8 mouse cellular contexts compared by ENCODE assay signal in the genomic region with DNA sequence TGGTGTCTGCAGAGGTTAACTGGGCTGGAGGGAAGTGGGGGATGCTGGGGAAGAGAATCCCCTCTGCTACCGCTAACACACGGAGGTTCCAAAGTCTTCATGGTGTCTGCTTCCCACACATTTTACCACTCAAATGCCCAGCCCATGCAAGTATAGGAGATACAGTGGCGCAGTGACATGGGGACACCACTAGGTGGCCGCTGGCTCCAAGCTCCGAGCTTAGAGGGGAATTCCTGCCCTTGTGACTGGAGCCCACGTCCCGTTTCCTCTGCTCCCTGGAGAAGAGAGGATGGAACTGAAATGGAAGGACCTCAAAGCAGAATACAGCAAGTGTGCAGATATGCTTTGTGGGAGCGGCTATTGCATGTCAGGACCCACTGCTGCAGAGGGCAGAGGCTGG.
DNase-seq lines count a peak whose midpoint lies in the region; ATAC-seq and TF ChIP-seq lines count a peak whose summit lies in the region.

No protein-coding gene starts in this region.

- TF ChIP-seq POLR2A in cortical plate, adult 2 months (IDR thresholded peaks at IDR 0.05; ENCODE audit: extremely low read depth, insufficient read depth, low read length): no peak
- TF ChIP-seq POLR2A in lung, adult 2 months (IDR thresholded peaks at IDR 0.05; ENCODE audit: borderline replicate concordance, extremely low read depth, low read depth, low read length): no peak

- no peak overlapping the region for H3K27ac ChIP-seq in neural tube, embryonic 15.5 days (replicated peaks)
- no peak overlapping the region for H3K27ac ChIP-seq in cortical plate, adult 2 months (ENCODE audit: insufficient read depth, low read length)
- H3K27ac ChIP-seq in stomach, postnatal 0 days (replicated peaks): no peak overlapping the region

- H3K4me2 ChIP-seq in neural tube, embryonic 15.5 days: no peak overlapping the region
- no peak overlapping the region for H3K4me2 ChIP-seq in stomach, postnatal 0 days (replicated peaks; ENCODE audit: low read depth)

- DNase-seq in cerebellum, adult 9-11 months: no peak
- DNase-seq in neural tube, embryonic 10.5 days (ENCODE audit: extremely low spot score, low spot score): peak; percentile 54
- DNase-seq in induced T-regulatory cell, adult 2 months (ENCODE audit: low read depth): peak; percentile 10
- peak; percentile 29 for DNase-seq in lung, adult 2 months
- DNase-seq in stomach, postnatal 0 days (ENCODE audit: low spot score): peak; percentile 30

- TF ChIP-seq EP300 in stomach, postnatal 0 days (optimal IDR thresholded peaks at IDR 0.05): no peak

- no peak overlapping the region for H3K9ac ChIP-seq in neural tube, embryonic 15.5 days (replicated peaks)
- no peak overlapping the region for H3K9ac ChIP-seq in stomach, postnatal 0 days (ENCODE audit: low read length)

- TF ChIP-seq CTCF in cortical plate, adult 2 months (IDR thresholded peaks at IDR 0.05; ENCODE audit: extremely low read depth, insufficient read depth, low read length): peak; percentile 76
- peak; percentile 87 for TF ChIP-seq CTCF in lung, adult 2 months (IDR thresholded peaks at IDR 0.05; ENCODE audit: insufficient read depth, low read length)
- peak; percentile 89 for TF ChIP-seq CTCF in stomach, postnatal 0 days (IDR thresholded peaks at IDR 0.05; ENCODE audit: low read depth)

- no peaks in the 10 kb centered on the region for H3K36me3 ChIP-seq in neural tube, embryonic 15.5 days
- no peaks in the 10 kb centered on the region for H3K36me3 ChIP-seq in stomach, postnatal 0 days (ENCODE audit: control insufficient read depth, insufficient read depth, low read length)

- H3K4me3 ChIP-seq in neural tube, embryonic 15.5 days (replicated peaks): no peak overlapping the region
- H3K4me3 ChIP-seq in cortical plate, adult 2 months (ENCODE audit: insufficient read depth, low read length): no peak overlapping the region
- H3K4me3 ChIP-seq in lung, adult 2 months (replicated peaks; ENCODE audit: extremely low read depth, low read depth, low read length): no peak overlapping the region
- H3K4me3 ChIP-seq in stomach, postnatal 0 days (ENCODE audit: low read depth, low read length): no peak overlapping the region

- no peaks in the 10 kb centered on the region for H3K27me3 ChIP-seq in neural tube, embryonic 15.5 days (replicated peaks)
- no peaks in the 10 kb centered on the region for H3K27me3 ChIP-seq in stomach, postnatal 0 days (ENCODE audit: control insufficient read depth, insufficient read depth, low read length)

- 22% methylated on average over 8 of the region's 8 CpGs for WGBS in neural tube, embryonic 15.5 days
- 10% methylated on average over 8 of the region's 8 CpGs for WGBS in lung, adult 2 months
- 14% methylated on average over 8 of the region's 8 CpGs for WGBS in stomach, postnatal 0 days

- H3K4me1 ChIP-seq in neural tube, embryonic 15.5 days: no peaks in the 10 kb centered on the region
- H3K4me1 ChIP-seq in cortical plate, adult 2 months (ENCODE audit: control insufficient read depth, insufficient read depth, low read length): no peaks in the 10 kb centered on the region
- no peaks in the 10 kb centered on the region for H3K4me1 ChIP-seq in lung, adult 2 months (ENCODE audit: control insufficient read depth, insufficient read depth, low read length)
- H3K4me1 ChIP-seq in stomach, postnatal 0 days (replicated peaks; ENCODE audit: control insufficient read depth, insufficient read depth): no peaks in the 10 kb centered on the region

- ATAC-seq in cerebellum, adult (ENCODE audit: insufficient number of reproducible peaks, low FRiP score, low TSS enrichment): peak; percentile 29; the same call in 1 of the 2 replicates
- no peak for ATAC-seq in neural tube, embryonic 15.5 days (ENCODE audit: low FRiP score)
- ATAC-seq in stomach, postnatal 0 days (ENCODE audit: low FRiP score, low TSS enrichment): no peak

- H3K9me3 ChIP-seq in neural tube, embryonic 15.5 days (replicated peaks): no peaks in the 10 kb centered on the region
- no peaks in the 10 kb centered on the region for H3K9me3 ChIP-seq in stomach, postnatal 0 days (ENCODE audit: control insufficient read depth, low read length)
